Mouse (Mus musculus) ES-E14 (cell line): Measurements from ENCODE around the gene Bmf.

Source experiments
- CHD2 ChIP-seq: IDR thresholded peaks from 2 replicates; pipeline ENCODE4 v1.6.1; 2014; ENCODE audit warnings: mild to moderate bottlenecking, low read depth, low read length, inconsistent platforms
- HCFC1 ChIP-seq: IDR thresholded peaks from 2 replicates; pipeline ENCODE4 v1.6.1; 2012; ENCODE audit warnings: low read length, inconsistent platforms, borderline replicate concordance; ENCODE audit not compliant: insufficient read depth
- MAFK ChIP-seq: IDR thresholded peaks from 2 replicates; pipeline ENCODE4 v1.6.1; 2014; ENCODE audit warnings: mild to moderate bottlenecking, low read depth, low read length, inconsistent platforms; ENCODE audit not compliant: insufficient read depth
- ZNF384 ChIP-seq: IDR thresholded peaks from 2 replicates; pipeline ENCODE4 v1.6.1; 2012; ENCODE audit warnings: low read depth, low read length, inconsistent platforms

GRCm38 (mm10) chr2:118522265-118522664, 27.2 kb downstream of the Bmf start:
- TF ChIP-seq CHD2, result no peak
- no peak for TF ChIP-seq ZNF384
- no peak for TF ChIP-seq MAFK
- TF ChIP-seq HCFC1, result no peak
